Mouse (Mus musculus) frontal cortex, postnatal 25 days (tissue): ENCODE measurements around the gene Kcnq5.

Experiments
- DNase-seq, 2 experiments: peaks; one replicate each; pipeline ENCODE4 v3.0.0; 2022; ENCODE audit warnings: low spot score in 2 of 2

The Kcnq5 gene

DNA sequence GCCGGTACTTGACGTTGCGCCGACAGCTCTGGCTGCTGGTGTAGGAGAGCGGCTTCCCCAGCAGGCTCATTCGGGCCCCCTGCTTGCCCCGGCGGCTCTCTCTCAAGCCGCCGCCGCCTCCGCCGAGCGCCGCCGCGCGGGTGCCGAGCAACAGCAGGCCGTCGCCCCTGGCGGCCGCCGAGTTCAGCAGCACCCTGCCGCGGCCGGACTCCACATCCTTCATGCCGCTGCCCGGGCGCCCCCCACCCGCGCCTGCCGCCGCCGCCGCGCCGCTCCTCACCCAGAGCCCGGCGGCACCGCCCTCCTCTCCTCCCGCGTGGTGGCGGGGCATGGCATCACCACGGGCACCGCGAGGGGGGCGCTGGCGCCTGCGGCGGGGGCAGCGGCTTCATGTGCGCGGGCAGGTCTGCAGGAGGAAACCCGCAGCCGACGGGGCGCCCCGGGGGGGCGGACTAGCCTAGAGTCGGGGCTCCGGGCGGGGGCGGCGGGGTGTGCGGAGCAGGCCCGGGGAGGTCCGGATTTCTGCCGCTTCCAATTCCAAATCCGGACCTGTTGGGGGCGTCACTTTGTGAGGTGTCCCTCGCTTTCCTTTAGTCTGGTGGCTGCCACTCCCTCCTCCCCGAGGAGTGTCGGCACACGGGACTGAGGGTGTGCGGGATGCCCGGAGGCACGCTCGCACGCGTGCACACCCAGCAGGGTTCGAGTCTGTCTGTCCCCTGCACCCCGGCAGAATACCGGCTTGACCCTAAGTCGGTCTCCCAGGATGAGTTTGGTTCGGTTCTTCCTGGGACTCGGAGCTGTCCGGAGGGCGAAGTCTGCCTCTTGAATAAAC, at the start of gene Kcnq5:
TSS of gene Kcnq5 (minus strand) at position 692 of the 832 bp plus-strand sequence.
- peak; percentile 50 to 51 for DNase-seq

DNA sequence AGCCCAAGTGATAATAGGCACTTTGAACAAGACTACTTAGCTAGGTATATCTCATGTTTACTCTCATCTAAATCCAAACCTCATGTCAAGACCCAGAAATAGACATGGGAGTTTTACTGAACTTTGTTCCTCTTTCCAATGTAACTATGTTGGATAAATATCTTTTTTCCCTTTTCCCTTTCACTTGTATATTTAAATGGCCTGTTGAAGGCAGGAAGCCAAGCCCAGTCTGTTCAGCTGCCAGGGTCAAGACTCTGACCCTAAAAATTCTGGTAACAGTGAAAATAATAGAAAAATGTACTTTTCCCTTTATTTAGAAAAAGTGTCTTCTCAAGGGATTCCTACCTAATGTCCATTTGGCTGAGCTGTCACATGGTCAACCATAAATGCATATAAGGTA, 18.0 kb upstream of the Kcnq5 start:
- DNase-seq = no peak

DNA sequence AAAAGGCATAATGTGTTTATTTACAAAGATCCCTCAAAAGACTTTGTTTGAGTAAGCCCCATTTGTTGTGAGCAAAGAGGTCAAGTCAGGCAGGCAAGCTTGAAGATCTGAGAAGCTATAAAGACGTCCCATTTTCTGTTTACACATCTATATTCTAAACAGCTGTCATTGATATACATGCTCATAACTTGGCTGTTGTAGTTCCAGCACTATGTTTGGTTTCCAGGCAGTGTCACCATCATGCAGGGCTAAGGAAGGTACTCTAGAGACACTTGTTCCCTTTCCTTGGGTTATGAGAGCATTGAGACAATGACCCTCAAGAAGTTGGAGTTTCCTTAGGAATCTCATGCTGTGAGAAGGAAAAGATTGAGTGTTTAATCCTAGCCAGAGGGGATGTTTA, 17.6 kb upstream of the Kcnq5 start:
- no peak for DNase-seq

DNA sequence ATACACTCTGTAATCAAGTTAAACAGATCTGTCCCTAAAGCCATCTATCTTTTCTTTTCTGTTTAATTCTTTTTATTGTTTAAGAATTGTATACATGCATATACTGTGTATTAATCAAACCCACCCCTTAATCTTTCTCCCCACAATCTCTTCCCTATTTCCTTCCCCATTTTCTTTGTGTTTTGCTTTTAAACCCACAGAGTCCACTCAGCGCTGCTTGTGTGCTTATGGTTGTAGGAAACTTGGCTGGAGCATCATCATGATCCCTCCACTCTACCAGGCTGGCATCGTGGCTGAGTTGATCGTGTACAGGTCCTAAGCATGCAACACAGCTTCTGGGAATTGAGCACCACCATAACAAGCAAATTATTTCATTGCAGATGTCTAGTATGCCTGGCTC, 12.3 kb upstream of the Kcnq5 start:
- no peak for DNase-seq

GRCm38 (mm10) chr1:21967139-21967538, 5.4 kb upstream of the Kcnq5 start:
- no peak for DNase-seq

DNA sequence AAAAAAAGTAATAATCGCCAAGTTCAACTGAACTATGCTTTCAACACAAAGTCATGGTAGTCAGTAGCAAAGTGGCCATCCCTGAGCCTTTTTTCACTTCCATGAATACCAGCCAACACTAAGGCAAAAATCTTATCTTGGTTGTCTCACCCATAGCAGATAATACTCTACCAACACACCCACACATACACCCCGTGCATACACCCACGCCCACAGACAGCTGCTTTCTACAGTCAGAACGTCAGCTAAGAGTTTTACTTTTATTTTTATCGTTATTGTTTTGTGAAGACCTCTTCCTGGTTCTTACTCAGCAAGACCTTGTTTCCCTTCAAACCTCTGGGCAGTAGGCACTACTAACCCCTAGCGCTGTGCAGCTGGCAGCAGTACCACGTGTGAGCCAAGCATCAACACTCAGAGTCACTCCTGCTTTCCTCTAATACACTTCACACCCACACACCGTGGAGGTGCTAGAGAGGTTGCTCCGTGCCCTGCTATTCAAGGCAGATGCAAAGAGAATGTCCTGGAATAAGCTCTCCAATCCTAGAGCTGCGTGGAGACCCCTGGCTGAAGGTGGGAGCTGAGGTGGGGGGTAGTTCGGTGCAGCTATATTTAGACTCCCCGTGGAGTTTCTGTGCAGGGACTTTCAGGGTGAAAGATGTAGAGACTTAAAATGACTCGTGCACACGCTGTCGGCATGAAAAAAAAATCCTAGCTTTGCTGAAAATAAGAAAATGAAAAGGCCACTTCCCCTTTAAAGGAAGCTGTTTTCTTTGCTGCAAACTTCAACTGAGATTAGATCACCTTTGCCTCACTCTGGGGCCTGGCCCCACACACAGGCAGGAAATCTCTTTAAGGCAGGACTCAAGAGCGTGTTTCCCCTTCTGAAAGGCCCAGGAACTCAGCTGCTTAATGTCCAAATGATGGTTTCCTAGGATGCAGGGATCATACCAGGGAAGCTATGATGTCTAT, 1.4 kb upstream of the Kcnq5 start:
- DNase-seq = peak in 1 of 2 experiments; percentile 32

GRCm38 (mm10) chr1:21962083-21962471, 335 bp upstream of the Kcnq5 start:
- DNase-seq = peak; percentile 24 to 29

DNA sequence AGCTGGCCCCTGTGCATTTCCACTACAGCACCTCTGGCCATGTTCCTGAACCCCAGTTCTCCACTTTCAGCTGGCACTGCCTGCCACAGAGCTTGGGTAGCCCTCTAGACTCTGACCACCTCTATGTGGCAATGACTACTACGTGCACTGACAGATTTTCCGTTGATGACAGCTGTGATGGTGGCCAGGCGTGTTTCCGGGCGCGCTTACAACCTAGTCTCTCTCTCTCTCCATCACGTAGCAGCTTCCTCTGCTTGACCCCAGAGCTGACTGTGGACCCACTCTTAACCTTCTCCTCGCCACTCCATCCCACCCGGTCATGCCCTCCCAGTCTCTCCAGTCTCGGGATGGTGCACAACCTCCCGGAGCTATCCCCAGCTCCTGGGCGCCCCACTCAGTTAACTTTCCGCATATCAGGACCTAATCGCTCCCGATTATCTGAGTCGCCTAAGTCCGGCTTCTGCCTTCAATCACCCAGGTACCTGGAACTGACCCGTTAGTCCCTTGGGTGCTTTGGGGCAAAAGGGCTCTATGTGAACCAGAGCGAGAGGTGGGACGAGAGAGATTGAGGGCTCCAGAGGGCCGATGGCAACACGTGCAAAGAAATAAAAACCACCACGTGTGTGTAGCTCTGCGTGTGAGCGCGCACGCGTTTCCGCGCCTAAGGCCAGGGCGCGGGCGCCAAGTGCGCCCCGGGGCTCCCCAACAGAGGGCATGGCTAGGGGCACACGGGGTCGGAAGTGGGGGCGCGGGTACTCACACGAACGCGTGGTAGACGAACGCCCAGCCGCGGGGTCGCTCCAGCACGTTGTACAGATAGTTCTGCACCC, 1.1 kb downstream of the Kcnq5 start:
- peak; percentile 29 to 36 for DNase-seq

GRCm38 (mm10) chr1:21959648-21960285, 2.0 kb downstream of the Kcnq5 start:
- DNase-seq = no peak

DNA sequence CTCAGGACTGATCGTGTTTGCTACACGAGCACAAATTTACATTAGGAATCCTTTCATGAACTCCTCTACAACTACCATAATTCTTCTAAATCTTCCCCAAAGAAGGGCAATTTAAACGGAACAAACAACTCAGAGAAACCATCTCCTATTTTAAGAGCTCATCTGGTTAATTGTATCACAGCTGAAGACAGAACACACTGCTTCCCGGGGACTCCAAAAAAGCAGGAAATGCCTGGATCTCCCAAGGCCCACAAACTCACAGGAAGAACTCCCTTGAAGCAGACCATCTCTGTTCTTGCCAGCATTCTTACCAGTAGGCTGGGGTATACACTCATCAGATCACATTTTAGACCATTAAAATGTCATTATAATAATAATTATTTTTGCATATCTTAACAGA, 3.7 kb downstream of the Kcnq5 start:
- DNase-seq = no peak

DNA sequence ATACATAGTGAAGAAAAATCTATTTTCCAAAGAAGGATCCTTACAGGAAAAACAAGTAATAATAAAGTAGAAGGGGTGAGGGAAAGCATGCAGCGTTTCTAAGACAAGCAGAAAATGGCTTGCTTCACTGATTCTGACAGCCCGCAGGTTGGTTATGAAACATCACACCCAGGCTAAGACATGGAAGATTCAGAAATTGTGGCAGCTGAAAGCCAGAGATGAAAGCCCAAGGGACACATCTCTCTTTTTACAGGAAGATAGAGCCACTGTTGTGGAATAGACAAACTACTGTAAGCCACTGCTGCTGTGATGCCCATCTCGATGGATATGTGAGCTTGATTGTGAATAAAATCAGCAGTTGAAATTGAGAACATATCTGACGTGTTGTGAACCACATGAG, 20.9 kb downstream of the Kcnq5 start:
- DNase-seq = no peak

GRCm38 (mm10) chr1:21927182-21927581, 34.6 kb downstream of the Kcnq5 start:
- no peak for DNase-seq

- DNase-seq = no peak
Observed at GRCm38 (mm10) chr1:21923293-21923642, 38.5 kb downstream of the Kcnq5 start.

DNA sequence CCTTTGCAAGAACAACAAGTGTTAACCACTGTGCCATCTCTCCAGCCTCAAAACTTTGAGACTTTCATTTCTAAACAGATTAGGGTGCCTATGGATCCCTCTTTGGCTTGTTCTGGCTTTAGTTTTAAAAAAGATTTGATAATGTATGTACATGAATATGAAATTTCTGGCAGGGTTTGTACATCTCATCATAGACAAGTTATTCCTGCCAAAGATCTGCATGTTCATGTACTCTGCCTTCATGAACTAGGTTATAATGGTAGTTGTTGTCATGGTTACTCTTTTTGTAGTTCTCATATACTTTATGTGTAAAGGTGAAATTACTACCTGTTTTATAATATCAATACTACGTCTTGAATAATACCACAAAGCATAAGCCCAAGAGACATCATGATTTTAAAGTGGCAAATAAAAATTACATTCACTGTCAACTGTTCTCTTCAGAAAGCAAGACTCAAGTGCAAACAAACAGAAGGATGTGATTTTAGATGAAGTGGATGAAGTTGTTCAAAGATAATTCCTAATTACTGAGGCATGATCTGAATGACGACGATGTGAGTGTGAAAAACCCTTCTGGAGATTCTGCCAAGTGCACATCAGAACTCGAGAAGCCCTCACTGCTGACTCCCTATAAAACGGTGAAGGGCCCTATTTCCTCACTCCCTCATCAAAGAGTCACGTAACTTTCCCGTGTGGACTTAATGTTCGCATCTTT, 39.0 kb downstream of the Kcnq5 start:
- no peak for DNase-seq

DNA sequence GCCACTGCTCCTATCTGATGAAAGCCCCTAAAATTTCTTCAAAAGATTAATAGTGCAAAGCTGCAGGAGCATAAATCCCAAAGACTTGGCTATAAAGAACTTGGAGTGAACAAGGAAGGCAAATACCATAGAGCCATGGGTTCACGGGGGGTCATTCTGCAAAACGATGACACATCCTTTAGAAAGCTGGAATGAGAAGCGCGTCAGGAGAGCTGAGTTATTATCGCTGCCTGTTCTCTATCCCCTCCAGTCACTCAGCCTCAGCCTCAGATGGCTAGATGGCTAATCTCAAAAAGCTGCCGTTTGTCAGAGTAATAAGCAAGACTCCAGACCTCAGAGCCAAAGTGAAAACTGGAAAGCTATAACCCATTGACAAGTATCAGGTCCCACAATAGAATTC, 42.5 kb downstream of the Kcnq5 start:
- DNase-seq = no peak

GRCm38 (mm10) chr1:21896067-21896719, 65.5 kb downstream of the Kcnq5 start:
- no peak for DNase-seq

- DNase-seq = no peak
Observed at GRCm38 (mm10) chr1:21883747-21884146, 78.0 kb downstream of the Kcnq5 start.

- no peak for DNase-seq
Observed at GRCm38 (mm10) chr1:21870889-21871288, 90.9 kb downstream of the Kcnq5 start.

GRCm38 (mm10) chr1:21868484-21868883, 93.3 kb downstream of the Kcnq5 start:
- DNase-seq = no peak

DNA sequence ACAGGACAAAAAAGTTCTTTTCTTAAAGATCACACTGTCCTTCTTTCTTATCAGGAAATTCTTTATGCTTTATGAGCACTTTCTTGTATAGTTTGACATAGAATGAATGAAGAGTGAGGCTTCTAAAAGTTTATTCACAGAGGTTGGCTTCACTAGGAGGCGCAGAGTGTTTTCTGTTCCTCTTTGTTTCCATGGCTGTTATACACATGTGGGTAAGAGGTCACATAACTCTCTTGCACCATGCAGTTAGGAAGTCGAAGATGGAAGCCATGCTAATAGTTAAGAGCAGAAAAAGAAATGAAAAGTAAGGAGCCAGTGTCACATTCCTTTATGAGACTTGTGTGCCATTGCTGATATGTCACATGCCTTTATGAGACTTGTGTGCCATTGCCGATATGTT, 105.3 kb downstream of the Kcnq5 start:
- no peak for DNase-seq
